8 mouse cellular contexts compared by ENCODE assay signal in genomic region chr11:69394591-69395167, GRCm38 (mm10). TPM values are rescaled to one million over a fixed set of nuclear protein-coding genes. Genes with fewer than 3 reads are reported as not detected.
DNase-seq lines count a peak whose midpoint lies in the region; ATAC-seq and TF ChIP-seq lines count a peak whose summit lies in the region.
"Not testable (repeated sequence)": the region's sequence is repeated elsewhere in the genome, so short reads cannot be mapped to it uniquely, and the experiment has no call there.

No protein-coding gene starts in this region.

- intact Hi-C loops in left cerebral cortex, adult 2 months (cut with DNase I), result not testable (repeated sequence)

- peak overlapping the region; percentile 93 for H3K9ac ChIP-seq in ES-E14 (ENCODE audit: insufficient read depth, low read depth, low read length, poor library complexity, severe bottlenecking)
- peak overlapping the region; percentile 72 for H3K9ac ChIP-seq in embryonic facial prominence, embryonic 12.5 days
- H3K9ac ChIP-seq in hindbrain, embryonic 14.5 days, result peak overlapping the region; percentile 87
- H3K9ac ChIP-seq in lung, embryonic 15.5 days, result peak overlapping the region; percentile 93
- H3K9ac ChIP-seq in neural tube, embryonic 11.5 days (ENCODE audit: low read length), result peak overlapping the region; percentile 96

- not testable (repeated sequence) for H3K27me3 ChIP-seq in embryonic facial prominence, embryonic 12.5 days; hindbrain, embryonic 14.5 days (ENCODE audit: control insufficient read depth, insufficient read depth, low read length); lung, embryonic 15.5 days; neural tube, embryonic 11.5 days (ENCODE audit: control insufficient read depth, insufficient read depth, low read length); thymus, adult 2 months (ENCODE audit: control insufficient read depth, insufficient read depth, low read length)

- H3K4me3 ChIP-seq in ES-E14 (ENCODE audit: insufficient read depth in 1 of 2, low read depth in 1 of 2, low read length in 2 of 2, poor library complexity in 1 of 2, severe bottlenecking in 1 of 2), result peak overlapping the region; percentile 80 to 91
- peak overlapping the region; percentile 67 for H3K4me3 ChIP-seq in embryonic facial prominence, embryonic 12.5 days
- H3K4me3 ChIP-seq in hindbrain, embryonic 14.5 days (replicated peaks; ENCODE audit: low read length), result peak overlapping the region; percentile 64
- peak overlapping the region; percentile 69 for H3K4me3 ChIP-seq in left cerebral cortex, adult 2 months
- H3K4me3 ChIP-seq in lung, embryonic 15.5 days, result peak overlapping the region; percentile 69
- H3K4me3 ChIP-seq in neural tube, embryonic 11.5 days (ENCODE audit: low read depth, low read length), result peak overlapping the region; percentile 63
- H3K4me3 ChIP-seq in thymus, adult 2 months (ENCODE audit: control insufficient read depth, insufficient read depth, low read length), result peak overlapping the region; percentile 77

- DNase-seq in ES-E14 (ENCODE audit: low read depth, low spot score); hindbrain, embryonic 14.5 days (ENCODE audit: low spot score); thymus, adult 2 months: not testable (repeated sequence)
- DNase-seq in gastrocnemius, postnatal 10 days, result peak; percentile 11
- DNase-seq in left cerebral cortex, adult 2 months (ENCODE audit: extremely low spot score in 1 of 2, low spot score in 2 of 2), result peak in 1 of 2 experiments; percentile 18
- DNase-seq in neural tube, embryonic 11.5 days (ENCODE audit: low spot score), result peak; percentile 26

- not testable (repeated sequence) for H3K4me1 ChIP-seq in ES-E14 (ENCODE audit: control insufficient read depth in 2 of 2, insufficient read depth in 2 of 2, low read length in 2 of 2, poor library complexity in 1 of 2)
- peaks cover 35% of the 10 kb centered on the region for H3K4me1 ChIP-seq in embryonic facial prominence, embryonic 12.5 days
- H3K4me1 ChIP-seq in hindbrain, embryonic 14.5 days (replicated peaks; ENCODE audit: control insufficient read depth, insufficient read depth, low read length), result peaks cover 15% of the 10 kb centered on the region
- H3K4me1 ChIP-seq in lung, embryonic 15.5 days, result peaks cover 43% of the 10 kb centered on the region
- peaks cover 21% of the 10 kb centered on the region for H3K4me1 ChIP-seq in neural tube, embryonic 11.5 days (ENCODE audit: control insufficient read depth, insufficient read depth, low read length)
- peaks cover 10% of the 10 kb centered on the region for H3K4me1 ChIP-seq in thymus, adult 2 months (replicated peaks; ENCODE audit: control insufficient read depth, insufficient read depth, low read length)

- not testable (repeated sequence) for ATAC-seq in embryonic facial prominence, embryonic 12.5 days (ENCODE audit: insufficient number of reproducible peaks, insufficient read depth, low FRiP score, low TSS enrichment); hindbrain, embryonic 14.5 days (ENCODE audit: low FRiP score); lung, embryonic 15.5 days (ENCODE audit: borderline replicate concordance, extremely low read depth, low FRiP score, low TSS enrichment); neural tube, embryonic 11.5 days (ENCODE audit: insufficient read depth, low FRiP score, low TSS enrichment)

- not testable (repeated sequence) for TF ChIP-seq CTCF in left cerebral cortex, adult 2 months (IDR thresholded peaks at IDR 0.05); thymus, adult 2 months (IDR thresholded peaks at IDR 0.05; ENCODE audit: borderline replicate concordance, control insufficient read depth, extremely low read depth, insufficient read depth, low read length, poor library complexity)

- not testable (repeated sequence) for H3K27ac ChIP-seq in ES-E14 (ENCODE audit: insufficient read depth, low read depth, low read length, poor library complexity, severe bottlenecking); neural tube, embryonic 11.5 days (ENCODE audit: low read depth, low read length)
- H3K27ac ChIP-seq in embryonic facial prominence, embryonic 12.5 days, result peak overlapping the region; percentile 96
- H3K27ac ChIP-seq in hindbrain, embryonic 14.5 days, result peak overlapping the region; percentile 98
- H3K27ac ChIP-seq in left cerebral cortex, adult 2 months, result peak overlapping the region; percentile 98
- peak overlapping the region; percentile 97 for H3K27ac ChIP-seq in lung, embryonic 15.5 days
- H3K27ac ChIP-seq in thymus, adult 2 months (ENCODE audit: control insufficient read depth, insufficient read depth, low read length), result peak overlapping the region; percentile 53; the same call in 1 of the 2 replicates

- TF ChIP-seq POLR2A in thymus, adult 2 months (IDR thresholded peaks at IDR 0.05; ENCODE audit: control insufficient read depth, extremely low read depth, insufficient read depth, low read length, poor library complexity), result not testable (repeated sequence)

- WGBS in embryonic facial prominence, embryonic 12.5 days, result under 1% methylated on average over 31 of the region's 31 CpGs
- 2% methylated on average over 30 of the region's 31 CpGs for WGBS in hindbrain, embryonic 14.5 days
- WGBS in lung, embryonic 15.5 days, result under 1% methylated on average over 31 of the region's 31 CpGs
- WGBS in neural tube, embryonic 11.5 days, result 3% methylated on average over 31 of the region's 31 CpGs
- 1% methylated on average over 31 of the region's 31 CpGs for WGBS in thymus, adult 2 months

- not testable (repeated sequence) for H3K9me3 ChIP-seq in ES-E14 (ENCODE audit: control insufficient read depth, insufficient read depth, low read depth, low read length); embryonic facial prominence, embryonic 12.5 days; hindbrain, embryonic 14.5 days (ENCODE audit: control insufficient read depth, low read length); lung, embryonic 15.5 days; neural tube, embryonic 11.5 days (ENCODE audit: control insufficient read depth, low read length)

- H3K4me2 ChIP-seq in embryonic facial prominence, embryonic 12.5 days (replicated peaks), result peak overlapping the region; percentile 64
- H3K4me2 ChIP-seq in hindbrain, embryonic 14.5 days (replicated peaks), result peak overlapping the region; percentile 70
- peak overlapping the region; percentile 68 for H3K4me2 ChIP-seq in lung, embryonic 15.5 days
- H3K4me2 ChIP-seq in neural tube, embryonic 11.5 days (ENCODE audit: low read depth), result peak overlapping the region; percentile 78

- H3K36me3 ChIP-seq in ES-E14 (ENCODE audit: control insufficient read depth, insufficient read depth, low read length, poor library complexity, severe bottlenecking); embryonic facial prominence, embryonic 12.5 days; lung, embryonic 15.5 days; neural tube, embryonic 11.5 days (ENCODE audit: control insufficient read depth, insufficient read depth, low read length); thymus, adult 2 months (ENCODE audit: control insufficient read depth, insufficient read depth, low read length): not testable (repeated sequence)
- H3K36me3 ChIP-seq in hindbrain, embryonic 14.5 days (replicated peaks; ENCODE audit: control insufficient read depth, insufficient read depth), result peaks cover 28% of the 10 kb centered on the region

- in situ Hi-C loops in ES-E14 (cut with MboI; ENCODE audit: low sequenced_read_pairs in 2 of 2, unreplicated experiment in 2 of 2), result not testable (repeated sequence)

RNA-seq across cellular contexts. Expression of gene Naa38, which starts 0.6 kb away (rescaled TPM):
- total RNA-seq in ES-E14 (2012; rRNA removed), result 191 and 202 TPM in 2 replicates
- 126 and 129 TPM in 2 replicates for polyA plus RNA-seq in embryonic facial prominence, embryonic 12.5 days (2016; fragmentation: Nextera tagmentation; extraction: Ambion mirVana)
- 10 to 100 TPM; 83.8 to 94.5 TPM for total RNA-seq in gastrocnemius, postnatal 10 days (2021)
- polyA plus RNA-seq in hindbrain, embryonic 14.5 days (2014; fragmentation: Nextera tagmentation; extraction: Ambion mirVana), result 117 and 130 TPM in 2 replicates
- total RNA-seq in left cerebral cortex, adult 2 months (2021), result 100 to 1,000 TPM in 1 of 2 experiments, 10 to 100 TPM in 1; 94.0 to 113 TPM
- polyA plus RNA-seq in lung, embryonic 15.5 days (2015; fragmentation: Nextera tagmentation; extraction: Ambion mirVana), result 151 and 168 TPM in 2 replicates
- 125 and 129 TPM in 2 replicates for polyA plus RNA-seq in neural tube, embryonic 11.5 days (2014; fragmentation: Nextera tagmentation; extraction: Ambion mirVana)
- 139 and 170 TPM in 2 replicates for polyA plus RNA-seq in thymus, adult 2 months (2012; rRNA removed)

RNA-seq across cellular contexts. Expression of gene Cyb5d1, which starts 0.8 kb away (rescaled TPM):
- total RNA-seq in ES-E14 (2012; rRNA removed), result 18.8 and 29.0 TPM in 2 replicates
- 44.6 and 50.0 TPM in 2 replicates for polyA plus RNA-seq in embryonic facial prominence, embryonic 12.5 days (2016; fragmentation: Nextera tagmentation; extraction: Ambion mirVana)
- total RNA-seq in gastrocnemius, postnatal 10 days (2021), result 10 to 100 TPM; 18.8 to 22.3 TPM
- 23.9 and 26.7 TPM in 2 replicates for polyA plus RNA-seq in hindbrain, embryonic 14.5 days (2014; fragmentation: Nextera tagmentation; extraction: Ambion mirVana)
- 10 to 100 TPM; 40.7 to 45.6 TPM for total RNA-seq in left cerebral cortex, adult 2 months (2021)
- 28.4 and 31.5 TPM in 2 replicates for polyA plus RNA-seq in lung, embryonic 15.5 days (2015; fragmentation: Nextera tagmentation; extraction: Ambion mirVana)
- 44.7 and 48.4 TPM in 2 replicates for polyA plus RNA-seq in neural tube, embryonic 11.5 days (2014; fragmentation: Nextera tagmentation; extraction: Ambion mirVana)
- 37.2 and 41.5 TPM in 2 replicates for polyA plus RNA-seq in thymus, adult 2 months (2012; rRNA removed)

RNA-seq across cellular contexts. Expression of gene Tmem88, which starts 3.4 kb away (rescaled TPM):
- total RNA-seq in ES-E14 (2012; rRNA removed), result 23.9 and 43.3 TPM in 2 replicates
- 18.1 and 21.3 TPM in 2 replicates for polyA plus RNA-seq in embryonic facial prominence, embryonic 12.5 days (2016; fragmentation: Nextera tagmentation; extraction: Ambion mirVana)
- 10 to 100 TPM; 14.0 to 15.7 TPM for total RNA-seq in gastrocnemius, postnatal 10 days (2021)
- polyA plus RNA-seq in hindbrain, embryonic 14.5 days (2014; fragmentation: Nextera tagmentation; extraction: Ambion mirVana), result 5.4 and 7.7 TPM in 2 replicates
- total RNA-seq in left cerebral cortex, adult 2 months (2021), result 1 to 10 TPM; 2.9 to 3.8 TPM
- polyA plus RNA-seq in lung, embryonic 15.5 days (2015; fragmentation: Nextera tagmentation; extraction: Ambion mirVana), result 46.7 and 49.8 TPM in 2 replicates
- 13.1 and 17.2 TPM in 2 replicates for polyA plus RNA-seq in neural tube, embryonic 11.5 days (2014; fragmentation: Nextera tagmentation; extraction: Ambion mirVana)
- polyA plus RNA-seq in thymus, adult 2 months (2012; rRNA removed), result 7.3 and 9.3 TPM in 2 replicates

RNA-seq across cellular contexts. Expression of gene Kdm6b, which starts 18.8 kb away (rescaled TPM):
- total RNA-seq in ES-E14 (2012; rRNA removed), result 7.9 and 9.4 TPM in 2 replicates
- 42.3 and 43.4 TPM in 2 replicates for polyA plus RNA-seq in embryonic facial prominence, embryonic 12.5 days (2016; fragmentation: Nextera tagmentation; extraction: Ambion mirVana)
- total RNA-seq in gastrocnemius, postnatal 10 days (2021), result 10 to 100 TPM; 35.9 to 47.5 TPM
- polyA plus RNA-seq in hindbrain, embryonic 14.5 days (2014; fragmentation: Nextera tagmentation; extraction: Ambion mirVana), result 26.8 and 33.0 TPM in 2 replicates
- 10 to 100 TPM; 31.1 to 45.3 TPM for total RNA-seq in left cerebral cortex, adult 2 months (2021)
- 22.7 and 23.4 TPM in 2 replicates for polyA plus RNA-seq in lung, embryonic 15.5 days (2015; fragmentation: Nextera tagmentation; extraction: Ambion mirVana)
- 37.9 and 42.0 TPM in 2 replicates for polyA plus RNA-seq in neural tube, embryonic 11.5 days (2014; fragmentation: Nextera tagmentation; extraction: Ambion mirVana)
- polyA plus RNA-seq in thymus, adult 2 months (2012; rRNA removed), result 61.0 and 77.3 TPM in 2 replicates

RNA-seq across cellular contexts. Expression of gene Chd3, which starts 25.5 kb away (rescaled TPM):
- total RNA-seq in ES-E14 (2012; rRNA removed), result 21.6 and 27.0 TPM in 2 replicates
- polyA plus RNA-seq in embryonic facial prominence, embryonic 12.5 days (2016; fragmentation: Nextera tagmentation; extraction: Ambion mirVana), result 130 and 135 TPM in 2 replicates
- total RNA-seq in gastrocnemius, postnatal 10 days (2021), result 10 to 100 TPM; 39.0 to 59.5 TPM
- polyA plus RNA-seq in hindbrain, embryonic 14.5 days (2014; fragmentation: Nextera tagmentation; extraction: Ambion mirVana), result 67.5 and 76.6 TPM in 2 replicates
- total RNA-seq in left cerebral cortex, adult 2 months (2021), result 100 to 1,000 TPM; 406 to 416 TPM
- 56.7 and 59.4 TPM in 2 replicates for polyA plus RNA-seq in lung, embryonic 15.5 days (2015; fragmentation: Nextera tagmentation; extraction: Ambion mirVana)
- polyA plus RNA-seq in neural tube, embryonic 11.5 days (2014; fragmentation: Nextera tagmentation; extraction: Ambion mirVana), result 57.3 and 60.1 TPM in 2 replicates
- 278 and 280 TPM in 2 replicates for polyA plus RNA-seq in thymus, adult 2 months (2012; rRNA removed)
